13 mouse cellular contexts compared by ENCODE assay signal in genomic region chr15:85703858-85704257, GRCm38 (mm10). TPM values are rescaled to one million over a fixed set of nuclear protein-coding genes. Genes with fewer than 3 reads are reported as not detected.
DNase-seq lines count a peak whose midpoint lies in the region; ATAC-seq and TF ChIP-seq lines count a peak whose summit lies in the region.
"Had no signal": no experiment of that assay in that cellular context is flagged by ENCODE, and none has a peak within 500 bp of the region (broad histone marks: within the 10 kb centered on the region; RNA-seq: fewer than 3 reads in every experiment).

No protein-coding gene starts in this region.

- no peaks in the 10 kb centered on the region for H3K9me3 ChIP-seq in forebrain, postnatal 0 days (ENCODE audit: low read length)
- H3K9me3 ChIP-seq in forebrain, embryonic 10.5 days = no peaks in the 10 kb centered on the region
- H3K9me3 ChIP-seq in neural tube, embryonic 13.5 days = no peaks in the 10 kb centered on the region
- H3K9me3 ChIP-seq: liver, embryonic 12.5 days had no signal

- H3K27ac ChIP-seq in forebrain, postnatal 0 days (ENCODE audit: low read depth, low read length) = peak overlapping the region; percentile 40; the same call in 1 of the 2 replicates
- no peak overlapping the region for H3K27ac ChIP-seq in forebrain, embryonic 10.5 days
- peak overlapping the region; percentile 88 for H3K27ac ChIP-seq in neural tube, embryonic 13.5 days (replicated peaks)
- H3K27ac ChIP-seq: liver, embryonic 12.5 days had no signal

- no peaks in the 10 kb centered on the region for H3K27me3 ChIP-seq in forebrain, postnatal 0 days (ENCODE audit: insufficient read depth, low read length)
- peaks cover 55% of the 10 kb centered on the region for H3K27me3 ChIP-seq in forebrain, embryonic 10.5 days (ENCODE audit: poor library complexity, severe bottlenecking)
- no peaks in the 10 kb centered on the region for H3K27me3 ChIP-seq in neural tube, embryonic 13.5 days

- no peak overlapping the region for H3K4me2 ChIP-seq in forebrain, postnatal 0 days (ENCODE audit: low read depth)
- H3K4me2 ChIP-seq in neural tube, embryonic 13.5 days = no peak overlapping the region
- H3K4me2 ChIP-seq: liver, embryonic 12.5 days had no signal

- TF ChIP-seq CTCF in forebrain, postnatal 0 days (IDR thresholded peaks at IDR 0.05; ENCODE audit: low read depth) = no peak

- no peak for ATAC-seq in forebrain, postnatal 0 days
- ATAC-seq in neural tube, embryonic 13.5 days (ENCODE audit: low read depth) = no peak
- ATAC-seq: activated CD4-positive, CD25-positive, alpha-beta regulatory T cell, adult 4 months; liver, embryonic 12.5 days; midbrain, embryonic 16.5 days had no signal

- 97% methylated on average over 4 of the region's 4 CpGs for WGBS in forebrain, postnatal 0 days
- WGBS in forebrain, embryonic 10.5 days = 90% methylated on average over 4 of the region's 4 CpGs
- WGBS in neural tube, embryonic 13.5 days = 94% methylated on average over 4 of the region's 4 CpGs

- no peak for DNase-seq in forebrain, postnatal 0 days
- DNase-seq in forebrain, embryonic 10.5 days (ENCODE audit: extremely low spot score, low spot score) = no peak
- peak; percentile 19 for DNase-seq in kidney, postnatal 10 days
- DNase-seq in kidney, adult 9 months = no peak
- no peak for DNase-seq in neural tube, embryonic 10.5 days (ENCODE audit: extremely low spot score, low spot score)
- DNase-seq in embryo, embryonic 11 days = no peak
- DNase-seq in gastrocnemius, postnatal 25 days = no peak
- DNase-seq: right cerebral cortex, postnatal 25 days; thymus, postnatal 14 days had no signal

- no peaks in the 10 kb centered on the region for H3K4me1 ChIP-seq in forebrain, postnatal 0 days (ENCODE audit: insufficient read depth)
- H3K4me1 ChIP-seq in forebrain, embryonic 10.5 days = peaks cover 5% of the 10 kb centered on the region; the same call in 1 of the 2 replicates
- H3K4me1 ChIP-seq in neural tube, embryonic 13.5 days (replicated peaks) = peaks cover 63% of the 10 kb centered on the region

- peaks cover 78% of the 10 kb centered on the region for H3K36me3 ChIP-seq in forebrain, postnatal 0 days (ENCODE audit: insufficient read depth)
- no peaks in the 10 kb centered on the region for H3K36me3 ChIP-seq in forebrain, embryonic 10.5 days (replicated peaks)
- peaks cover 89% of the 10 kb centered on the region for H3K36me3 ChIP-seq in neural tube, embryonic 13.5 days
- H3K36me3 ChIP-seq: liver, embryonic 12.5 days had no signal

- no peak overlapping the region for H3K4me3 ChIP-seq in forebrain, postnatal 0 days (ENCODE audit: low read depth, low read length)
- no peak overlapping the region for H3K4me3 ChIP-seq in forebrain, embryonic 10.5 days
- H3K4me3 ChIP-seq in neural tube, embryonic 13.5 days = no peak overlapping the region
- H3K4me3 ChIP-seq: liver, embryonic 12.5 days had no signal

- H3K9ac ChIP-seq in forebrain, postnatal 0 days = no peak overlapping the region
- no peak overlapping the region for H3K9ac ChIP-seq in neural tube, embryonic 13.5 days
- H3K9ac ChIP-seq: liver, embryonic 12.5 days had no signal

RNA-seq across cellular contexts. Expression of gene Ppara, which starts 30.9 kb away (rescaled TPM):
- 0.92 and 1.7 TPM in 2 replicates for total RNA-seq in forebrain, postnatal 0 days (2014; rRNA removed)
- polyA plus RNA-seq in forebrain, postnatal 0 days (2015; fragmentation: Nextera tagmentation; extraction: Ambion mirVana) = 1.9 and 2.0 TPM in 2 replicates
- polyA plus RNA-seq in forebrain, embryonic 10.5 days (2016; fragmentation: Nextera tagmentation; extraction: Ambion mirVana) = 0.11 and 0.20 TPM in 2 replicates
- polyA plus RNA-seq in neural tube, embryonic 13.5 days (2015; fragmentation: Nextera tagmentation; extraction: Ambion mirVana) = 1.0 and 2.0 TPM in 2 replicates
- 10 to 100 TPM; 11.4 to 19.3 TPM for total RNA-seq in gastrocnemius, postnatal 25 days (2021)
